Mouse (Mus musculus) limb, embryonic 11.5 days (tissue): ENCODE results near the gene Ccdc185. TPM values are rescaled to one million over a fixed set of nuclear protein-coding genes. Genes with fewer than 3 reads are reported as not detected.

Experiments used
- ATAC-seq: fragments of 200-750 bp; cut with Nextera tagmentation; 2 replicates; pipeline ENCODE4 v1.8.0; 2017; ENCODE audit warnings: low read depth; ENCODE audit not compliant: insufficient number of reproducible peaks, low FRiP score, low TSS enrichment
- DNase-seq: peaks from one replicate; pipeline ENCODE4 v3.0.0-alpha.2; 2015; ENCODE audit warnings: low spot score
- H3K27ac ChIP-seq: fragments of 300-500 bp; sonication (generic); replicated peaks from 2 replicates; pipeline ENCODE4 v1.5.1; 2014; ENCODE audit warnings: low read depth, mild to moderate bottlenecking, low read length
- H3K27me3 ChIP-seq: fragments of 300-500 bp; sonication (generic); 2 replicates; pipeline ENCODE4 v1.6.1; 2014; ENCODE audit warnings: mild to moderate bottlenecking, low read length, mixed read lengths; ENCODE audit not compliant: control insufficient read depth, insufficient read depth
- H3K36me3 ChIP-seq: fragments of 300-500 bp; sonication (generic); 2 replicates; pipeline ENCODE4 v1.6.1; 2014; ENCODE audit warnings: mild to moderate bottlenecking, low read length, moderate library complexity, mixed read lengths; ENCODE audit not compliant: control insufficient read depth, insufficient read depth
- H3K4me1 ChIP-seq: fragments of 300-500 bp; sonication (generic); 2 replicates; pipeline ENCODE4 v1.6.1; 2014; ENCODE audit warnings: low read length, mixed read lengths; ENCODE audit not compliant: control insufficient read depth, insufficient read depth
- H3K4me2 ChIP-seq: fragments of 300-500 bp; sonication (generic); 2 replicates; pipeline ENCODE4 v1.6.1; 2014; ENCODE audit warnings: low read depth, mild to moderate bottlenecking, moderate library complexity; ENCODE audit not compliant: severe bottlenecking
- H3K4me3 ChIP-seq: fragments of 300-500 bp; sonication (generic); 2 replicates; pipeline ENCODE4 v1.5.1; 2014; ENCODE audit warnings: low read depth, low read length
- H3K9ac ChIP-seq: fragments of 300-500 bp; sonication (generic); 2 replicates; pipeline ENCODE4 v1.6.1; 2014; ENCODE audit warnings: mild to moderate bottlenecking, low read length
- H3K9me3 ChIP-seq: fragments of 300-500 bp; sonication (generic); 2 replicates; pipeline ENCODE4 v1.6.1; 2016; ENCODE audit warnings: low read length; ENCODE audit not compliant: control insufficient read depth
- WGBS: fragments of 180-500 bp; shearing (Covaris S2); extraction: QIAGEN DNeasy Blood & Tissue Kit; methylation state at CpG from one replicate; pipeline ENCODE4 v1.1.7; 2014; 5-methylcytosine and 5-hydroxymethylcytosine counted together
- polyA plus RNA-seq: library from polyadenylated mRNA; unstranded; fragments of >200 nt; fragmentation: Nextera tagmentation; extraction: Ambion mirVana; gene quantifications from 2 replicates; pipeline ENCODE4 v1.2.1, GENCODE M21; 2014

Gene Ccdc185
- polyA plus RNA-seq, 1 experiment from 2014 or later = not detected

GRCm38 (mm10) chr1:182783774-182784173 lies 34.8 kb upstream of the Ccdc185 start:
- Histone ChIP-seq H3K36me3 (no peaks in the 10 kb centered on the region), H3K4me3 (no peak overlapping the region), H3K9ac (no peak overlapping the region), H3K27me3 (no peaks in the 10 kb centered on the region), H3K4me1 (no peaks in the 10 kb centered on the region), H3K27ac (no peak overlapping the region), H3K9me3 (no peaks in the 10 kb centered on the region), H3K4me2 (no peak overlapping the region)
- DNase-seq = no peak
- ATAC-seq = no peak
- 89% methylated on average over 7 of the region's 7 CpGs for WGBS

- H3K36me3 ChIP-seq = no peaks in the 10 kb centered on the region
- no peaks in the 10 kb centered on the region for H3K9me3 ChIP-seq
- WGBS = 92% methylated on average over 6 of the region's 6 CpGs
- H3K4me1 ChIP-seq = no peaks in the 10 kb centered on the region
- no peak overlapping the region for H3K4me3 ChIP-seq
- no peak overlapping the region for H3K9ac ChIP-seq
- no peak for DNase-seq
- H3K27me3 ChIP-seq = no peaks in the 10 kb centered on the region
- ATAC-seq = no peak
- no peak overlapping the region for H3K4me2 ChIP-seq
- H3K27ac ChIP-seq = no peak overlapping the region
These were observed 30.1 kb upstream of the Ccdc185 start for GRCm38 (mm10) chr1:182779024-182779520.

- H3K9ac ChIP-seq = no peak overlapping the region
- no peaks in the 10 kb centered on the region for H3K27me3 ChIP-seq
- ATAC-seq (no peak), DNase-seq (no peak)
- H3K27ac ChIP-seq = no peak overlapping the region
- no peak overlapping the region for H3K4me3 ChIP-seq
- no peak overlapping the region for H3K4me2 ChIP-seq
- H3K9me3 ChIP-seq = no peaks in the 10 kb centered on the region
- H3K36me3 ChIP-seq = no peaks in the 10 kb centered on the region
- no peaks in the 10 kb centered on the region for H3K4me1 ChIP-seq
- 74% methylated on average over 13 of the region's 13 CpGs for WGBS
These were observed 29.2 kb upstream of the Ccdc185 start for GRCm38 (mm10) chr1:182778225-182778624.

- H3K9ac ChIP-seq = no peak overlapping the region
- 66% methylated on average over 10 of the region's 10 CpGs for WGBS
- ATAC-seq = no peak
These were observed 27.9 kb upstream of the Ccdc185 start for GRCm38 (mm10) chr1:182776749-182777410.

GRCm38 (mm10) chr1:182775576-182775975 lies 26.6 kb upstream of the Ccdc185 start:
- ATAC-seq (no peak), DNase-seq (no peak)
- Histone ChIP-seq H3K4me1 (no peaks in the 10 kb centered on the region), H3K27ac (no peak overlapping the region), H3K4me3 (no peak overlapping the region), H3K9ac (no peak overlapping the region), H3K27me3 (no peaks in the 10 kb centered on the region), H3K9me3 (no peaks in the 10 kb centered on the region), H3K36me3 (no peaks in the 10 kb centered on the region), H3K4me2 (no peak overlapping the region)
- 96% methylated on average over 7 of the region's 7 CpGs for WGBS

More at GRCm38 (mm10) chr1:182776749-182777410, 27.9 kb upstream of the Ccdc185 start:
- no peaks in the 10 kb centered on the region for H3K9me3 ChIP-seq
- DNase-seq = no peak
- H3K4me2 ChIP-seq = no peak overlapping the region
- no peak overlapping the region for H3K4me3 ChIP-seq
- no peak overlapping the region for H3K27ac ChIP-seq
- H3K4me1 ChIP-seq = no peaks in the 10 kb centered on the region
- H3K36me3 ChIP-seq = no peaks in the 10 kb centered on the region
- H3K27me3 ChIP-seq = no peaks in the 10 kb centered on the region

GRCm38 (mm10) chr1:182764541-182765281 lies 15.7 kb upstream of the Ccdc185 start:
- H3K4me3 ChIP-seq = peak overlapping the region; percentile 56
- DNase-seq = peak; percentile 53
- peak overlapping the region; percentile 94 for H3K4me2 ChIP-seq
- H3K27ac ChIP-seq = no peak overlapping the region
- H3K27me3 ChIP-seq = peaks cover 8% of the 10 kb centered on the region
- no peaks in the 10 kb centered on the region for H3K9me3 ChIP-seq
- H3K4me1 ChIP-seq = peaks cover 8% of the 10 kb centered on the region; the same call in 1 of the 2 replicates
- peak; percentile 49; the same call in 1 of the 2 replicates for ATAC-seq
- 2% methylated on average over 27 of the region's 27 CpGs for WGBS
- H3K9ac ChIP-seq = peak overlapping the region; percentile 47
- no peaks in the 10 kb centered on the region for H3K36me3 ChIP-seq

GRCm38 (mm10) chr1:182763716-182764461 lies 14.9 kb upstream of the Ccdc185 start, which contains the start of gene Susd4:
Gene Susd4, plus strand, starts transcription at chr1:182763860.
- ATAC-seq = peak; percentile 84
- under 1% methylated on average over 70 of the region's 95 CpGs for WGBS

GRCm38 (mm10) chr1:182763191-182763715 lies 14.3 kb upstream of the Ccdc185 start:
- WGBS = 9% methylated on average over 17 of the region's 17 CpGs
- Histone ChIP-seq H3K27ac (no peak overlapping the region), H3K9me3 (no peaks in the 10 kb centered on the region), H3K4me2 (peak overlapping the region; percentile 94), H3K27me3 (peaks cover 8% of the 10 kb centered on the region), H3K4me3 (peak overlapping the region; percentile 56), H3K9ac (no peak overlapping the region), H3K4me1 (peaks cover 8% of the 10 kb centered on the region; the same call in 1 of the 2 replicates), H3K36me3 (no peaks in the 10 kb centered on the region)
- DNase-seq (no peak), ATAC-seq (no peak; the same call in 1 of the 2 replicates)

More at GRCm38 (mm10) chr1:182763716-182764461, 14.9 kb upstream of the Ccdc185 start, which contains the start of gene Susd4:
- Histone ChIP-seq H3K4me2 (peak within 1 kb of the TSS; percentile 94), H3K36me3 (no peaks in the 10 kb centered on the region), H3K4me1 (peaks cover 8% of the 10 kb centered on the region; the same call in 1 of the 2 replicates), H3K4me3 (peak within 1 kb of the TSS; percentile 56), H3K9me3 (no peaks in the 10 kb centered on the region), H3K27ac (no peak within 1 kb of the TSS), H3K9ac (peak within 1 kb of the TSS; percentile 47), H3K27me3 (peaks cover 8% of the 10 kb centered on the region)
- peak; percentile 79 for DNase-seq
